Mouse (Mus musculus): Measurements from ENCODE around the gene Wnt7b.

- TF ChIP-seq MAFK (IDR thresholded peaks at IDR 0.05; ENCODE audit: insufficient replicate concordance, low read length): no peak
- no peak for TF ChIP-seq CTCF (conservative IDR thresholded peaks at IDR 0.05 in 1 of 2, IDR thresholded peaks at IDR 0.05 in 1 of 2; ENCODE audit: low read depth in 2 of 2, low read length in 2 of 2)
Observed at GRCm38 (mm10) chr15:85568402-85568801, 13.9 kb downstream of the Wnt7b start.
